Mouse (Mus musculus): ENCODE data around the gene R3hcc1l. TPM values are rescaled to one million over a fixed set of nuclear protein-coding genes. Genes with fewer than 3 reads are reported as not detected.

Gene R3hcc1l
- polyA plus RNA-seq, 1 experiment from 2014 or later, result 11.3 TPM

DNA sequence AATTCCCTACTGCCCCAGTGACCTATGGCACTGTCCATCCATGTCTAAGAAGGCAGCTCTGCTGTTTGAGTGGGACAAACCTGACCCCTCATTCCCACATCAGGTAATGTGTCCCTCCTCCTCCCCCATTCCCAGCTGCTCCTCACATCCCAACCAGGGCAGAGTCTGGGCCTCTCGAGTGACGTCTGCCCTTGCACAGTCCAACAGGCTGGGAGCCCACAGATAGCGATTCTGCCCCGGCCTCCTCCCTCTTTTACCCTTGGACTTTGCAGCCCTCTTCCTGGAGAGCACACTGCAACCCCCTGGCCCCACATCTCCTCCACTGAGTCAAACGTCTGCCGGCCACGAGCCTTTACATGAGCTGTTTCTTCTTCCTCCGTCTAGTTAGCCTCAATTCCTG lies 84.0 kb downstream of the R3hcc1l start:
- WGBS, result 72% methylated on average over 8 of the region's 8 CpGs
- H3K4me2 ChIP-seq (replicated peaks; ENCODE audit: low read depth), result no peak overlapping the region
- H3K4me3 ChIP-seq (ENCODE audit: low read depth, low read length), result no peak overlapping the region
- no peaks in the 10 kb centered on the region for H3K9me3 ChIP-seq (ENCODE audit: control insufficient read depth, low read length)
- ATAC-seq (ENCODE audit: low FRiP score, low TSS enrichment) (no peak; the same call in 1 of the 2 replicates), DNase-seq (ENCODE audit: low spot score) (no peak)
- no peak for TF ChIP-seq CTCF (IDR thresholded peaks at IDR 0.05; ENCODE audit: low read depth)
- TF ChIP-seq EP300 (optimal IDR thresholded peaks at IDR 0.05), result no peak
- H3K27ac ChIP-seq (replicated peaks), result no peak overlapping the region
- no peaks in the 10 kb centered on the region for H3K4me1 ChIP-seq (replicated peaks; ENCODE audit: control insufficient read depth, insufficient read depth)
- no peaks in the 10 kb centered on the region for H3K36me3 ChIP-seq (ENCODE audit: control insufficient read depth, insufficient read depth, low read length)
- H3K9ac ChIP-seq (ENCODE audit: low read length), result no peak overlapping the region
- H3K27me3 ChIP-seq (ENCODE audit: control insufficient read depth, insufficient read depth, low read length), result no peaks in the 10 kb centered on the region

DNA sequence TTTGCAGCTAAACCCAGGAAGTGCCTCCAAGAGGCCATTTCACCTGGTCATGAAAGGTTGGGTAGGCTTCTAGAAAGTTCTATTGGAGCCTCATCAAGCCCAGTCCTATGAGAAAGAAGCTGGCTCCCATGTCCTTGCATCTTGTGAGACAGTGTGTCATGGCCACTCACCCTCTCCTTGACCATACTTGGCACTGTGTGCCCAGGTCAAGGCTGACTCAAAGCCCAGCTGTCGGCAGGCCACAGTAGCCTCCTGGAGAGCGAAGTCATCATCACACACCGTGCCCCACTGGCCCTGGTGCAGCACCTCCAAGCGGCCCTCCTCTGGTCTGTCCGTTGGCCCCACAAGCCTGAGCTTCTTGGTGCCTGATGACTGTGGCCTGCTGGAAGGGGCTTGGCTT lies 89.5 kb downstream of the R3hcc1l start:
- no peak overlapping the region for H3K4me3 ChIP-seq (ENCODE audit: low read depth, low read length)
- no peak overlapping the region for H3K27ac ChIP-seq (replicated peaks)
- H3K9me3 ChIP-seq (ENCODE audit: control insufficient read depth, low read length), result no peaks in the 10 kb centered on the region
- no peaks in the 10 kb centered on the region for H3K4me1 ChIP-seq (replicated peaks; ENCODE audit: control insufficient read depth, insufficient read depth)
- H3K4me2 ChIP-seq (replicated peaks; ENCODE audit: low read depth), result no peak overlapping the region
- DNase-seq (ENCODE audit: low spot score) (no peak), ATAC-seq (ENCODE audit: low FRiP score, low TSS enrichment) (no peak)
- no peak for TF ChIP-seq EP300 (optimal IDR thresholded peaks at IDR 0.05)
- no peak for TF ChIP-seq CTCF (IDR thresholded peaks at IDR 0.05; ENCODE audit: low read depth)
- no peaks in the 10 kb centered on the region for H3K27me3 ChIP-seq (ENCODE audit: control insufficient read depth, insufficient read depth, low read length)
- H3K9ac ChIP-seq (ENCODE audit: low read length), result no peak overlapping the region
- WGBS, result 93% methylated on average over 5 of the region's 5 CpGs
- no peaks in the 10 kb centered on the region for H3K36me3 ChIP-seq (ENCODE audit: control insufficient read depth, insufficient read depth, low read length)

DNA sequence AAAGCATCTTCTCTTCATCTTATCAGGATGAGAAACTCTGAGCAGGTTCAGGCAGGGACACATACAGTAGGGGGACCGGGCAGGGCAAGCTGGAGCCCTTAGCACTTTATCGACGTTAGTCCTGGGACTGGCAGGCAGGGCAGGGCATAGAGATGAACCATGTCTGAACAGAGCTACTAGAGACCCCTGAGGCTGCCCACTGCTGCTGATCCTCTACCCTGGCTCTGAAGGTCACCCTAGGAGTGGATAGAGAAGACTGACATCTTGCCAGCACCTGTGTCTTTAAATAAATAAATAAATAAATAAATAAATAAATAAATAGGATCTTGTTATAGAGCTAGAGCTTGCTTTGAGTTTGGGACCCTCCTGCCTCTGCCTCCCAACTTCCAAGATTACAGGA lies 91.2 kb downstream of the R3hcc1l start:
- H3K4me1 ChIP-seq (replicated peaks; ENCODE audit: control insufficient read depth, insufficient read depth), result no peaks in the 10 kb centered on the region
- H3K4me2 ChIP-seq (replicated peaks; ENCODE audit: low read depth), result no peak overlapping the region
- TF ChIP-seq CTCF (IDR thresholded peaks at IDR 0.05; ENCODE audit: low read depth) (no peak), EP300 (optimal IDR thresholded peaks at IDR 0.05) (no peak)
- H3K4me3 ChIP-seq (ENCODE audit: low read depth, low read length), result no peak overlapping the region
- H3K27ac ChIP-seq (replicated peaks), result no peak overlapping the region
- no peaks in the 10 kb centered on the region for H3K9me3 ChIP-seq (ENCODE audit: control insufficient read depth, low read length)
- no peaks in the 10 kb centered on the region; the same call in 1 of the 2 replicates for H3K27me3 ChIP-seq (ENCODE audit: control insufficient read depth, insufficient read depth, low read length)
- 78% methylated on average over 3 of the region's 3 CpGs for WGBS
- no peak for DNase-seq (ENCODE audit: low spot score)
- H3K9ac ChIP-seq (ENCODE audit: low read length), result no peak overlapping the region
- no peak for ATAC-seq (ENCODE audit: low FRiP score, low TSS enrichment)
- no peaks in the 10 kb centered on the region for H3K36me3 ChIP-seq (ENCODE audit: control insufficient read depth, insufficient read depth, low read length)

DNA sequence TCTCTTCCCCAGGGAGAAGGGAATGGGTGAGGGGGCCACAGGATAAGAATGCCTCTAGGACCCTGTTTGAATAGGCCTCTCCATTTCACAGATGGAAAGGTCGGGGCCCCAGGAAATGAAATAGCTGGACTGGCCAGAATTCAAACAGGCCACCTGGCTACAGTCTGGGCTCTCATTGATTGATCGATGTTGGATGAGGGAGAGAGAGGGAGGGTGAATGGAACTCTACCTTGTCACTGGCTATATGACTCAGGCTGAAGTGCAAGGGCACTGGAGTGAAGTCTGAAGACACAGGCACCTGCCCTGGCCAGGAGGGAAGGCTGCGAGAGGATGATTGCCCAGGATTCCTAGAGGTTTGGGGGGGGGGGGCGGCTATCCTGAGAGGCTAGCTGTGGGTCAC lies 93.2 kb downstream of the R3hcc1l start:
- no peak overlapping the region for H3K4me3 ChIP-seq (ENCODE audit: low read depth, low read length)
- 76% methylated on average over 3 of the region's 4 CpGs for WGBS
- H3K4me2 ChIP-seq (replicated peaks; ENCODE audit: low read depth), result peak overlapping the region; percentile 71; the same call in 1 of the 2 replicates
- H3K4me1 ChIP-seq (replicated peaks; ENCODE audit: control insufficient read depth, insufficient read depth), result no peaks in the 10 kb centered on the region
- no peaks in the 10 kb centered on the region; the same call in 1 of the 2 replicates for H3K27me3 ChIP-seq (ENCODE audit: control insufficient read depth, insufficient read depth, low read length)
- H3K36me3 ChIP-seq (ENCODE audit: control insufficient read depth, insufficient read depth, low read length), result no peaks in the 10 kb centered on the region
- H3K9ac ChIP-seq (ENCODE audit: low read length), result no peak overlapping the region
- DNase-seq (ENCODE audit: low spot score) (no peak), ATAC-seq (ENCODE audit: low FRiP score, low TSS enrichment) (no peak)
- no peaks in the 10 kb centered on the region for H3K9me3 ChIP-seq (ENCODE audit: control insufficient read depth, low read length)
- no peak for TF ChIP-seq EP300 (optimal IDR thresholded peaks at IDR 0.05)
- TF ChIP-seq CTCF (IDR thresholded peaks at IDR 0.05; ENCODE audit: low read depth), result no peak
- no peak overlapping the region for H3K27ac ChIP-seq (replicated peaks)

DNA sequence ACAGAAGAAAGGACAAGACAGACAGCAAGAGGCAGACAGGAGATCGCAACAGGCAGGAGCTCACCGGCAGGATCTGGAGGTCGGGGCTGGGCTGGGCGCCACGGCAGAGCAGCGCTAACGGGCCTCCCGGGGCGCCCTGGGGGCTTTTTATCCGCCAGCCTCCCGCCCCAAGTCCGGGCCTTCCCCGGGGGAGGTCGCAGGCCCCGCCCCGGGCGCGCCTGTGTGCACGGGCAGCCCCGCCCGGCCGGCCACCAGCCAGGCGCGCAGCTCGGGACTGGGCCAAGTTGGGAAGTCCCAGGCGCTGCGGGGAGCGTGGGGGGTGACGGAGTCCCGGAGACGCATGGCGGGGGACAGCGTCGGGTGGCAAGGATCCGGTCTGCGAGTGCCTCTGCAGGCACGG lies 94.1 kb downstream of the R3hcc1l start, which contains the start of gene Loxl4:
TSS of gene Loxl4 (minus strand) at position 160 of the 400 bp plus-strand sequence.
- H3K9me3 ChIP-seq (ENCODE audit: control insufficient read depth, low read length), result no peaks in the 10 kb centered on the region
- WGBS, result under 1% methylated on average over 37 of the region's 37 CpGs
- DNase-seq (ENCODE audit: low spot score), result peak; percentile 52
- peak within 1 kb of the TSS; percentile 49 for H3K4me3 ChIP-seq (ENCODE audit: low read depth, low read length)
- no peaks in the 10 kb centered on the region; the same call in 1 of the 2 replicates for H3K27me3 ChIP-seq (ENCODE audit: control insufficient read depth, insufficient read depth, low read length)
- TF ChIP-seq EP300 (optimal IDR thresholded peaks at IDR 0.05) (no peak), CTCF (IDR thresholded peaks at IDR 0.05; ENCODE audit: low read depth) (no peak)
- H3K27ac ChIP-seq (replicated peaks), result peak within 1 kb of the TSS; percentile 35
- peak within 1 kb of the TSS; percentile 60 for H3K9ac ChIP-seq (ENCODE audit: low read length)
- H3K36me3 ChIP-seq (ENCODE audit: control insufficient read depth, insufficient read depth, low read length), result no peaks in the 10 kb centered on the region
- H3K4me2 ChIP-seq (replicated peaks; ENCODE audit: low read depth), result peak within 1 kb of the TSS; percentile 71
- peak; percentile 74 for ATAC-seq (ENCODE audit: low FRiP score, low TSS enrichment)
- no peaks in the 10 kb centered on the region for H3K4me1 ChIP-seq (replicated peaks; ENCODE audit: control insufficient read depth, insufficient read depth)

DNA sequence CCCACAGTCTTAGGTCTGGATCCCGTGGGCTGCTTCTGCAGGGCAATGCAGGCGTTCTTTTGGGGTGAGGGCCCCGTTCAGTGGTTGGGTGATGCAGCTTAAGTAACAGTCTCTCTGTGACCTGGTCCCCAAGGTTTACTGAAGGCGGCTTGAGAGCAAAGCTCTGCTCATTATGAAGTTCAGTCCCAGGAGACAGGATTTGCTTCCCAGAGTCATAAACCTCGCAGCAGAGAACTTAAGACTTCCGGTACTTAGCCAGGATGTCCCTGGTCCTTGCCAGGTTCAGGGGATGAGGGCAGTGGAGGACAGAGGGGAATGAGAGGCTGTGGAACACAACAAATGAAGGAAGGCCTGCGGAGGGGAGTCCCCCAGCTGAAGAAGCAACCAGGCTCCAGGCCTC lies 94.6 kb downstream of the R3hcc1l start:
- H3K9ac ChIP-seq (ENCODE audit: low read length), result peak overlapping the region; percentile 60

More for the DNA sequence above, 94.6 kb downstream of the R3hcc1l start:
- TF ChIP-seq EP300 (optimal IDR thresholded peaks at IDR 0.05) (no peak), CTCF (IDR thresholded peaks at IDR 0.05; ENCODE audit: low read depth) (no peak)
- ATAC-seq (ENCODE audit: low FRiP score, low TSS enrichment) (no peak), DNase-seq (ENCODE audit: low spot score) (no peak)
- H3K4me3 ChIP-seq (ENCODE audit: low read depth, low read length), result peak overlapping the region; percentile 49
- no peaks in the 10 kb centered on the region for H3K4me1 ChIP-seq (replicated peaks; ENCODE audit: control insufficient read depth, insufficient read depth)
- peak overlapping the region; percentile 35 for H3K27ac ChIP-seq (replicated peaks)
- H3K27me3 ChIP-seq (ENCODE audit: control insufficient read depth, insufficient read depth, low read length), result no peaks in the 10 kb centered on the region; the same call in 1 of the 2 replicates
- WGBS, result 15% methylated on average over 7 of the region's 7 CpGs
- H3K4me2 ChIP-seq (replicated peaks; ENCODE audit: low read depth), result peak overlapping the region; percentile 71
- no peaks in the 10 kb centered on the region for H3K36me3 ChIP-seq (ENCODE audit: control insufficient read depth, insufficient read depth, low read length)
- no peaks in the 10 kb centered on the region for H3K9me3 ChIP-seq (ENCODE audit: control insufficient read depth, low read length)
